Mouse (Mus musculus): Measurements from ENCODE around the gene Tnrc6b.
"Not testable (repeated sequence)": the region's sequence is repeated elsewhere in the genome, so short reads cannot be mapped to it uniquely, and the experiment has no call there.

Gene Tnrc6b

GRCm38 (mm10) chr15:80703495-80703894, 7.6 kb upstream of the Tnrc6b start:
- no peak for DNase-seq

GRCm38 (mm10) chr15:80704267-80704666, 6.8 kb upstream of the Tnrc6b start:
- peak; percentile 72 to 83 for DNase-seq

GRCm38 (mm10) chr15:80705828-80706549, 5.1 kb upstream of the Tnrc6b start:
- DNase-seq: peak in 1 of 2 experiments; percentile 57

GRCm38 (mm10) chr15:80706596-80706995, 4.5 kb upstream of the Tnrc6b start:
- DNase-seq: no peak

- DNase-seq: no peak
These were observed 4.0 kb upstream of the Tnrc6b start for GRCm38 (mm10) chr15:80707088-80707487.

- DNase-seq: no peak
These were observed 1.5 kb upstream of the Tnrc6b start for GRCm38 (mm10) chr15:80709593-80709992.

GRCm38 (mm10) chr15:80710257-80710607, 881 bp upstream of the Tnrc6b start:
- no peak for DNase-seq

GRCm38 (mm10) chr15:80711401-80712151, 463 bp downstream of the Tnrc6b start:
- DNase-seq: peak; percentile 59 to 69

- DNase-seq: no peak
These were observed 3.2 kb downstream of the Tnrc6b start for GRCm38 (mm10) chr15:80714299-80714698.

- DNase-seq: no peak
These were observed 5.6 kb downstream of the Tnrc6b start for GRCm38 (mm10) chr15:80716631-80717135.

GRCm38 (mm10) chr15:80717431-80717830, 6.3 kb downstream of the Tnrc6b start:
- no peak for DNase-seq

- DNase-seq: no peak
These were observed 9.1 kb downstream of the Tnrc6b start for GRCm38 (mm10) chr15:80720249-80720648.

GRCm38 (mm10) chr15:80721861-80722260, 10.7 kb downstream of the Tnrc6b start:
- no peak for DNase-seq

GRCm38 (mm10) chr15:80722366-80722765, 11.3 kb downstream of the Tnrc6b start:
- no peak for DNase-seq

- no peak for DNase-seq
These were observed 18.4 kb downstream of the Tnrc6b start for GRCm38 (mm10) chr15:80729477-80729876.

- no peak for DNase-seq
These were observed 19.9 kb downstream of the Tnrc6b start for GRCm38 (mm10) chr15:80731043-80731442.

GRCm38 (mm10) chr15:80731511-80731910, 20.4 kb downstream of the Tnrc6b start:
- no peak for DNase-seq

GRCm38 (mm10) chr15:80732266-80733030, 21.3 kb downstream of the Tnrc6b start:
- no peak for DNase-seq

GRCm38 (mm10) chr15:80735300-80735699, 24.2 kb downstream of the Tnrc6b start:
- no peak for DNase-seq

GRCm38 (mm10) chr15:80735708-80736107, 24.6 kb downstream of the Tnrc6b start:
- not testable (repeated sequence) for DNase-seq

- DNase-seq: peak in 1 of 2 experiments; percentile 25
These were observed 25.4 kb downstream of the Tnrc6b start for GRCm38 (mm10) chr15:80736553-80736952.

- no peak for DNase-seq
These were observed 27.1 kb downstream of the Tnrc6b start for GRCm38 (mm10) chr15:80738244-80738643.

GRCm38 (mm10) chr15:80739972-80740371, 28.9 kb downstream of the Tnrc6b start:
- DNase-seq: no peak
